Mouse (Mus musculus) midbrain, embryonic 10.5 days (tissue): ENCODE measurements around the gene Dlk1. TPM values are rescaled to one million over a fixed set of nuclear protein-coding genes. Genes with fewer than 3 reads are reported as not detected.
A peak's percentile ranks its signal among the peaks of the same experiment; 100 is the strongest.
"Not testable (repeated sequence)": the region's sequence is repeated elsewhere in the genome, so short reads cannot be mapped to it uniquely, and the experiment has no call there.

Experiments used
- DNase-seq: peaks from one replicate; pipeline ENCODE4 v3.0.0-alpha.2; 2017; ENCODE audit warnings: low spot score
- H3K27ac ChIP-seq: fragments of 300-500 bp; sonication (generic); replicated peaks from 2 replicates; pipeline ENCODE4 v1.5.1; 2016; ENCODE audit warnings: mild to moderate bottlenecking
- H3K27me3 ChIP-seq: fragments of 300-500 bp; sonication (generic); 2 replicates; pipeline ENCODE4 v1.6.1; 2016; ENCODE audit warnings: low read depth, mild to moderate bottlenecking; ENCODE audit not compliant: poor library complexity, severe bottlenecking
- H3K36me3 ChIP-seq: fragments of 300-500 bp; sonication (generic); 2 replicates; pipeline ENCODE4 v1.6.1; 2016; ENCODE audit warnings: mild to moderate bottlenecking, moderate library complexity
- H3K4me1 ChIP-seq: fragments of 300-500 bp; sonication (generic); 2 replicates; pipeline ENCODE4 v1.6.1; 2016
- H3K4me3 ChIP-seq: fragments of 300-500 bp; sonication (generic); 2 replicates; pipeline ENCODE4 v1.5.1; 2016; ENCODE audit warnings: mild to moderate bottlenecking, moderate library complexity
- H3K9me3 ChIP-seq: fragments of 300-500 bp; sonication (generic); replicated peaks from 2 replicates; pipeline ENCODE4 v1.6.1; 2016; ENCODE audit warnings: mild to moderate bottlenecking
- WGBS: fragments of 180-500 bp; shearing (Covaris S2); methylation state at CpG from one replicate; pipeline ENCODE4 v1.1.7; 2016; 5-methylcytosine and 5-hydroxymethylcytosine counted together
- polyA plus RNA-seq: library from polyadenylated mRNA; unstranded; fragments of >200 nt; fragmentation: Nextera tagmentation; extraction: Ambion mirVana; gene quantifications from 2 replicates; pipeline ENCODE4 v1.2.1, GENCODE M21; 2016

Dlk1 gene
- polyA plus RNA-seq, 1 experiment from 2014 or later, result 107 TPM

DNA sequence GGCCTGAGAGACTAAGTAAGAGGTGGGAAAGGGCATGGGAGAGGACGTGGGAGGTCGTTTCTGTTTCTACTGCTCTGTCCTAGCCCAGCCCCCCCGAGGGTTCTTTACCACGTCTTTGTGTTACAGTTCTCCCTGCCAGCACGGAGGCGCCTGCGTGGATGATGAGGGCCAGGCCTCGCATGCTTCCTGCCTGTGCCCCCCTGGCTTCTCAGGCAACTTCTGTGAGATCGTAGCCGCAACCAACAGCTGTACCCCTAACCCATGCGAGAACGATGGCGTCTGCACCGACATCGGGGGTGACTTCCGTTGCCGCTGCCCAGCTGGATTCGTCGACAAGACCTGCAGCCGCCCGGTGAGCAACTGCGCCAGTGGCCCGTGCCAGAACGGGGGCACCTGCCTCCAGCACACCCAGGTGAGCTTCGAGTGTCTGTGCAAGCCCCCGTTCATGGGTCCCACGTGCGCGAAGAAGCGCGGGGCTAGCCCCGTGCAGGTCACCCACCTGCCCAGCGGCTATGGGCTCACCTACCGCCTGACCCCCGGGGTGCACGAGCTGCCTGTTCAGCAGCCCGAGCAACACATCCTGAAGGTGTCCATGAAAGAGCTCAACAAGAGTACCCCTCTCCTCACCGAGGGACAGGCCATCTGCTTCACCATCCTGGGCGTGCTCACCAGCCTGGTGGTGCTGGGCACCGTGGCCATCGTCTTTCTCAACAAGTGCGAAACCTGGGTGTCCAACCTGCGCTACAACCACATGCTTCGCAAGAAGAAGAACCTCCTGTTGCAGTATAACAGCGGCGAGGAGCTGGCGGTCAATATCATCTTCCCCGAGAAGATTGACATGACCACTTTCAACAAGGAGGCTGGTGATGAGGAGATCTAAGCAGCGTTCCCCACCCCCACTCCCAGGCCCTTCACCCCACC lies 7.1 kb downstream of the Dlk1 start:
- DNase-seq, result peak; percentile 23
- peak overlapping the region; percentile 40 for H3K4me3 ChIP-seq
- H3K27me3 ChIP-seq, result peaks cover 100% of the 10 kb centered on the region

DNA sequence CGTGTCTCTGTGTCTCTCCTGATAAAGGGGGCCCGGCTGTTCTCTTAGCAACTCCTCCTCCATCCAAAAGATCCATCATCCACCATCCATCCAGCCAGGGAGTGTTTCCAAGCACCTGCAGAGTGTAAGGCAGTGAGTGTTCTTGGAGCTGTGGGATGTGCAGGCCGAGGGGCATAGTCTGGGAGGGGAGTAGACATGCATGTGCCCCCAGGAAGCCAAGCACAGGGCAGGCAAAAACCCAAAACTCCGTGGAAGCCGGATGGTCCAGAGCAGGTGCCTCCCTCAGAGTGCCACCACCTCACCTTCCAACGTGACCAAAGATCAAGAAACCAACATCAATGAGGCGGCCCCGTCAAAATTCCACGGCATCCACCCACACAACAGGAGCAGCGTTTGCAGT lies 10.0 kb downstream of the Dlk1 start:
- peaks cover 36% of the 10 kb centered on the region for H3K4me1 ChIP-seq
- H3K27me3 ChIP-seq, result peaks cover 81% of the 10 kb centered on the region
- no peak overlapping the region for H3K27ac ChIP-seq
- no peak overlapping the region for H3K4me3 ChIP-seq
- 77% methylated on average over 10 of the region's 10 CpGs for WGBS
- no peaks in the 10 kb centered on the region for H3K9me3 ChIP-seq
- DNase-seq, result no peak
- peaks cover 6% of the 10 kb centered on the region; the same call in 1 of the 2 replicates for H3K36me3 ChIP-seq

More for the DNA sequence above, 7.1 kb downstream of the Dlk1 start:
- WGBS, result 27% methylated on average over 49 of the region's 49 CpGs
- peaks cover 59% of the 10 kb centered on the region for H3K4me1 ChIP-seq
- H3K27ac ChIP-seq, result peak overlapping the region; percentile 63; the same call in 1 of the 2 replicates
- peaks cover 6% of the 10 kb centered on the region; the same call in 1 of the 2 replicates for H3K36me3 ChIP-seq
- no peaks in the 10 kb centered on the region for H3K9me3 ChIP-seq

DNA sequence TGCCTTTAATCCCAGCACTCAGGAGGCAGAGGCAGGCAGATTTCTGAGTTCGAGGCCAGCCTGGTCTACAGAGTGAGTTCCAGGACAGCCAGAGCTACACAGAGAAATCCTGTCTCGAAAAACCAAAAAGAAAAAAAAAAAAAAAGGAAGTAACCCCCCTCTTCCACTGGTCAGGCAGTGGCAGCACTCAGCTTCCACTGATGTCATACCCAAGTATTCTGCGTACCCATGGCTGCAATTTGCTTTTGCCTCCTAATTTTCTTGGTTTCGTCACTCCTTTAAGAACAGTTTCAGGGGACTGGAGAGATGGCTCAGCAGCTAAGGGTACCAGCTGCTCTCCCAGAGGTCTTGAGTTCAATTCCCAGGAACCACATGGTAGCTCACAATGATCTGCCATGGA lies 14.8 kb downstream of the Dlk1 start:
- not testable (repeated sequence) for H3K4me3 ChIP-seq, H3K36me3 ChIP-seq, DNase-seq, H3K27ac ChIP-seq, H3K9me3 ChIP-seq, H3K4me1 ChIP-seq
- 79% methylated on average over 4 of the region's 4 CpGs for WGBS
- peaks cover 39% of the 10 kb centered on the region for H3K27me3 ChIP-seq

DNA sequence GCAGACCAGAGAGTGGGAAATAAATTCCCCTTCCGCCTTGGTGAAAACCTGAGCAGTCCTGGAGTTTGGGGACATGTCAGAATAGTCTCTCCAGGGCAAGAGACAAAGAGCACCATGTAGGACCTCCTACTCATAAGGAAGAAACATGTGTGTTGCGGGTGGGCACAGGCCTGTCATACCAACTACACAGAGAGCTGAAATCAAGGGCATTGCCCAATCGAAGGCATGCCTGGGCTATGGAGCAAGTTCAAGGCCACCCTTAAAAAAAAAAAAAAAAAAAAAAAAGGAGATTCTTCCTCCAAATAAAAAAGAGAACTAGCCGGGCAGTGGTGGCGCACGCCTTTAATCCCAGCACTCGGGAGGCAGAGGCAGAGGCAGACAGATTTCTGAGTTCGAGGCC lies 17.2 kb downstream of the Dlk1 start:
- Histone ChIP-seq H3K4me3 (no peak overlapping the region), H3K4me1 (peaks cover 9% of the 10 kb centered on the region), H3K36me3 (no peaks in the 10 kb centered on the region), H3K27me3 (peaks cover 16% of the 10 kb centered on the region), H3K27ac (no peak overlapping the region), H3K9me3 (no peaks in the 10 kb centered on the region)
- 86% methylated on average over 8 of the region's 8 CpGs for WGBS
- DNase-seq, result no peak

DNA sequence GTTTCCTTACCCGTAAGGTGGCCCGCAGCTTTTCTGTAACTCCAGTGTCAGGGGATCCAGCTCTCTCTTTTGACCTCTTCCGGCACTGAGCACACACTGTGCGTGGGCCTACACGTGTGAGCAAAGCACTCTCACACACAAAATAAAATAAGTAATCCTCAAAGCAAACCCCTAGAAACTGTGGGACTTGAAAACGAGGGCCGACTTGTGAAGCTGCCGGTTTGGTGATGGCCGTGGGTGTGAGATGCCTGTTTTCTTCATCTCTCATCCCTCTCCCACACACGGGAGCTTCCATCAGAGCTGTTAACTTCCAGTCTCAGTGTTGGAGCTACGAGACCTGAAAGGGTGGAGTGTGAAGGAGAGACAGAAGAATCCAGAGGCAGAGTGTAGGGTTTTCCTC lies 20.0 kb downstream of the Dlk1 start:
- Histone ChIP-seq H3K4me3 (no peak overlapping the region), H3K36me3 (no peaks in the 10 kb centered on the region), H3K9me3 (no peaks in the 10 kb centered on the region), H3K4me1 (peaks cover 6% of the 10 kb centered on the region), H3K27ac (no peak overlapping the region), H3K27me3 (peaks cover 31% of the 10 kb centered on the region)
- no peak for DNase-seq
- 91% methylated on average over 11 of the region's 11 CpGs for WGBS

DNA sequence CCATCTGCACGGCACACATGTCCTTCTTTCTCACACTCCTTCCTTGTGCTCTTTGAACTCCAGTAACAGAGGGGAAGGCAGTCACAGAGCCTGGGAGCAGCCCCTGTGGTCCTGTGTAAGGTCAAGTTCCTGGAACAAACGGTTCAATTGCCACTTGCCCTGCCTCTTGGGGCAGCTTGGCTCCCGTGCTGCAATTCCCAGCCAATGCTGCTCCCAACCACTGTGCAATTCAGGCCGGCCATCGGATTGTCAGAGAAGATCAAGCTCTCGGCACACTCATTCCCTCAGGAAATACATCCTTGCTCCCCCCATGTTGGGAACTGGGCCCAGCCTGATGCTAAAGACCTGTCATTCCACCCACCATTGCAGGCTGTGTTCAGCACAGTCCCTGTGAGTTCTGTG lies 21.0 kb downstream of the Dlk1 start:
- Histone ChIP-seq H3K27me3 (peaks cover 40% of the 10 kb centered on the region), H3K9me3 (no peaks in the 10 kb centered on the region), H3K36me3 (no peaks in the 10 kb centered on the region), H3K4me1 (peaks cover 6% of the 10 kb centered on the region), H3K4me3 (no peak overlapping the region), H3K27ac (no peak overlapping the region)
- 58% methylated on average over 6 of the region's 6 CpGs for WGBS
- DNase-seq, result no peak

DNA sequence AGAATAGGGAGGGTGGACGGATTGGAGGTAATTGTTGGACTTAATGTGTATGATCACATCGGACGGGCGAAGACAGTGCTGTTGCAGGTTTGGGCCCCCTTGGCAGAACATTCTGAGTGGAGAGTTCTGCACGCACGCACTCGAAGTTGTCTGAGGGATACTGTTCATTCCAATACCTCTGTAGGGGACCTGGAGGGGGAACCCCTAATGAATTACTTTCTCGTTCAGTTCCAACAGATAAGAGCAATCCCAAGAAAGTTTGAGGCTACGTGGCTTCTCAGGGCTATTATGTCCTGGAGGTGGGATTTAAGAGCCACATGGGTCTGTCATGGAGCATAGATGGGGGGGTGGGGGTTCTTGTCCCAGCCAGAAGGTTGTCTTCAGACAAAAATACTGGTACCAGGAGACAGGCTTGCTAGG lies 21.6 kb downstream of the Dlk1 start:
- no peak overlapping the region for H3K4me3 ChIP-seq
- DNase-seq, result no peak
- 86% methylated on average over 9 of the region's 9 CpGs for WGBS
- H3K27ac ChIP-seq, result no peak overlapping the region
- peaks cover 6% of the 10 kb centered on the region for H3K4me1 ChIP-seq
- no peaks in the 10 kb centered on the region for H3K36me3 ChIP-seq
- H3K27me3 ChIP-seq, result peaks cover 43% of the 10 kb centered on the region
- no peaks in the 10 kb centered on the region for H3K9me3 ChIP-seq

DNA sequence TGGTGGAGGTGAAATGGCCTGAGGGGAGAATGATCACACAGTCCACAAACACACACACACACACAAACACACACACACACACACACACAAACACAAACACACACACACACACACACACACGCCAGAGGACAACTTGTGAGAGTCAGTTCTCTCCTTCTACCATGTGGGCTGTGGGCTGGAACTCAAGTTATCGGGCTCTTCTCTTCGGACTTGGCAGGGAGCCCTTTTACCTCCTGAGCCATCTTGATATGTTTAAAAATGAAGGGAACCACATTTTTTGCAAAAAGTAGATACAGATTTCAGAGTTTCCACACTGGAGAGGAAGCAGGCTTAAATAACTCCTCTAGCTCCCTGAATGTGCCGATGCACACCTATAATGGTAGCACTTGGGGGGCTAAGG lies 22.9 kb downstream of the Dlk1 start:
- H3K4me1 ChIP-seq, result peaks cover 6% of the 10 kb centered on the region
- no peaks in the 10 kb centered on the region for H3K9me3 ChIP-seq
- no peak for DNase-seq
- no peaks in the 10 kb centered on the region for H3K36me3 ChIP-seq
- no peak overlapping the region for H3K4me3 ChIP-seq
- peaks cover 43% of the 10 kb centered on the region for H3K27me3 ChIP-seq
- H3K27ac ChIP-seq, result no peak overlapping the region
- 90% methylated on average over 4 of the region's 4 CpGs for WGBS

DNA sequence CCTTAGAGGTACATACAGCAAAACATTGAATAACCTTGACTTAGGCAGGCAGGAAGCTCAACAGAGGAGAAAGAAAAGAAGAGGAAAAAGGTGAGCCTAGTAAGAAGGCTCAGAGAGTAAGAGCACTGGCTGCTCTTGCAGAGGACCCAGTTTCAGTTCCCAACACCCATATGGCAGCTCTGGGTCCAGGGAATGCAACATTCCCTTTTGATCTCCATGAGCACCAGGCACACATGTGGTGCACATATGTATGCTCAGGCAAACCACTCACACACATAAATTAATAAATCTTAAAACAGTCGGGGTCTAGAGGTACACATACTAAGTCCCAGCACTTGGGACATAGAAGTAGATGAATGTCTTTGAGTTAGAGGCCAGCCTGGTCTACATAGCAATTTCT lies 33.9 kb downstream of the Dlk1 start:
- not testable (repeated sequence) for H3K36me3 ChIP-seq, H3K9me3 ChIP-seq, H3K4me3 ChIP-seq, H3K4me1 ChIP-seq, H3K27me3 ChIP-seq, DNase-seq, H3K27ac ChIP-seq
- 71% methylated on average over 1 of the region's 1 CpGs for WGBS

DNA sequence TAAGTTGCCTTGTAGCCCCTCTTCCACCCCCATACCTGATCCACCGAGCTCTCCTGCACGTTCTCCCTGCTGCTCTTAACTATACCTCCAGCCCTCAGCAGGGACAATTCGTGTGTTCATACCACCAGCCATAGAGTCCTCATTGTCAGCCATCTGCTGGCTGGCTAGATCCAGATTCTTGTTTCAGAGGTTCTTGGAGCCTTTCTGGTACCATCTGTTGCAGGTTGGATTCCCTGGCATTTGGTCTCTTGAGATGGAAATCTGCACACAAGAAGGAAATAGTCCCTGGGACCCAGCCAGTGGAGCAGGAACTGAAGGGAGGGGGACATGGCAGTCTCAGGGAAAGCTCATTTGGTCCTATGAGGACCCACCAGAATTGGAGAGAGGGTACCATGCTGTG lies 39.1 kb downstream of the Dlk1 start:
- 82% methylated on average over 3 of the region's 3 CpGs for WGBS

DNA sequence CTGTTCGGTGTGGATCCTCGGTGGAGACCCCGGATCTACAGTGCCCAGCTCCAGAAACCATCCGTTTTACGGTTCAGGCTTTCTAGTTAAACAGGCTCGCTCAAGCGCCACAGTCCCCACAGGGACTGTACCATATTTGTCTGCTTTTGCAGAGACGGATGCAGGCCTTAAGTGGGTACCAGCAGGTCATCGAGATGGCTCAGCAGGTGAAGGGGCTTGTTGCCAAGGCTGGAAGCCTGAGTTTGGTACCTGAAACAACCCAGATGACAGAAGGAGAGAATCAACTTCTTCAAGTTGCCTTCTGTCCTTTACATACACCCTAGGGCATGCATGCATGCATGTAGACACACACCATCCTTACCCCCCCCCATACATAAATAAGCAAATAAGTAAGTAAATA lies 40.8 kb downstream of the Dlk1 start:
- 94% methylated on average over 9 of the region's 9 CpGs for WGBS
- H3K9me3 ChIP-seq, result no peaks in the 10 kb centered on the region
- H3K27me3 ChIP-seq, result peaks cover 7% of the 10 kb centered on the region
- DNase-seq, result no peak
- H3K27ac ChIP-seq, result no peak overlapping the region
- peaks cover 21% of the 10 kb centered on the region for H3K4me1 ChIP-seq
- H3K4me3 ChIP-seq, result no peak overlapping the region
- H3K36me3 ChIP-seq, result no peaks in the 10 kb centered on the region

More for the DNA sequence above, 39.1 kb downstream of the Dlk1 start:
- H3K36me3 ChIP-seq, result no peaks in the 10 kb centered on the region
- no peak overlapping the region for H3K4me3 ChIP-seq
- H3K27ac ChIP-seq, result no peak overlapping the region
- peaks cover 16% of the 10 kb centered on the region for H3K4me1 ChIP-seq
- H3K27me3 ChIP-seq, result peaks cover 6% of the 10 kb centered on the region
- DNase-seq, result no peak
- no peaks in the 10 kb centered on the region for H3K9me3 ChIP-seq

DNA sequence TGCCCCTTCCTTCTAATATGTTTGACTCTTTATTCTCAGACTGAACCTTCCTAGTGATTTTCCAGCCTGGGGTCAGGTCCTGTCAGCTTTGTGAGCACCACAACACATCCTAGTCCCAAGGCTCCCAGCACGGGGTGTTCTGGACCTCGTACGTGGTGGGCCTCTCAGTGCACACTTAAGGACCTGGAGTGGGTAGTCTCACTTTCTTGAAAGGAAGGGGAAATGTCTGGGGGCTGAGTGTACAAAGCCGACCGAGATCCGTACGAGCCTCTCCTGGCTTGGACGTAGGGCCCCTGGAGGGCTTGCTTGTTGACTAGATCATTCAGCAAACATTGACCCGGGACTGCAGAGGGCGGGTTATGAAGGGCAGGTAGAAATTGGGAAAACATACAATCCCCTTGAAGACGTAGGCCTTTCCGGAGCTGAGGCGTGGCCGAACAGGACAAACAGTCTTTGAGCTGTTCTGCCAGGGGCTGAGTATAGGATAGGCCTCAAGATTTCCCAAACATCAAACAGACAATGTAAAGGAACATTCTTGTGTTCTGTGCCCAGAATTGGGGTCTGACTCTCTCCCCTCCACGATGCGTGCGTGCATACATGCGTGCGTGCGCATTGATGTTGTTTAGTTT lies 42.5 kb downstream of the Dlk1 start:
- Histone ChIP-seq H3K9me3 (no peaks in the 10 kb centered on the region), H3K4me1 (peaks cover 26% of the 10 kb centered on the region), H3K4me3 (no peak overlapping the region), H3K36me3 (no peaks in the 10 kb centered on the region), H3K27ac (no peak overlapping the region; the same call in 1 of the 2 replicates), H3K27me3 (peaks cover 7% of the 10 kb centered on the region)
- DNase-seq, result no peak
- WGBS, result 87% methylated on average over 20 of the region's 20 CpGs

DNA sequence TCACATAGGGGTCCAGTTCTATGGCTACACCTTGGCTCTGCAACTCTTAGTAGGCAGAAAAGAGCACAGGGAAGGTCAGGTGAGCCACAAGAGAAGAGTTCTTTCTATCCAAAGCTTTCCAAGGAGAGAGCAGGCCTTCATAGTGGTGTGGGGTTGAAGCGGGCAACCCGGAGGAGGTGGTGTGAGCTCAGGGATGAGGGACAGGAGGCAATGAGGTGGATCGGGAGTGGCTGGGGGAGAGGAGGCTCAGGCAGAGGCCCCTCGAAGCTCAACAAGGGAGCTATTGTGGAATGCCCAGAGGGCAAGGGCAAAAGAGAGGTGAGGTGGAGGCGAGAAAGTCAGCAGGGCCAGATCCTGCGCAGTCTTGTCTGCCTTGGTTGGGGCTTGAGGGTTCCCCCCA lies 43.8 kb downstream of the Dlk1 start:
- H3K27ac ChIP-seq, result no peak overlapping the region; the same call in 1 of the 2 replicates
- H3K27me3 ChIP-seq, result peaks cover 7% of the 10 kb centered on the region
- no peaks in the 10 kb centered on the region for H3K36me3 ChIP-seq
- H3K4me1 ChIP-seq, result peaks cover 34% of the 10 kb centered on the region
- no peak overlapping the region for H3K4me3 ChIP-seq
- 83% methylated on average over 6 of the region's 6 CpGs for WGBS
- no peak for DNase-seq
- H3K9me3 ChIP-seq, result no peaks in the 10 kb centered on the region
